Mouse (Mus musculus) intestine, embryonic 14.5 days (tissue): ENCODE data around the gene Echdc3. TPM values are rescaled to one million over a fixed set of nuclear protein-coding genes. Genes with fewer than 3 reads are reported as not detected.

Experiments used
- ATAC-seq: fragments of 200-750 bp; cut with Nextera tagmentation; replicated peaks from 2 replicates; pipeline ENCODE4 v1.8.0; 2017; ENCODE audit warnings: low read depth, moderate number of reproducible peaks, moderate TSS enrichment, moderate library complexity; ENCODE audit not compliant: low FRiP score, low TSS enrichment
- DNase-seq: peaks from one replicate; pipeline ENCODE4 v3.0.0-alpha.2; 2018; ENCODE audit warnings: low spot score
- H3K27ac ChIP-seq: fragments of 300-500 bp; sonication (generic); 2 replicates; pipeline ENCODE4 v1.5.1; 2014; ENCODE audit warnings: low read depth, mild to moderate bottlenecking, control low read depth
- H3K27me3 ChIP-seq: fragments of 300-500 bp; sonication (generic); replicated peaks from 2 replicates; pipeline ENCODE4 v1.6.1; 2014; ENCODE audit warnings: low read length, control low read depth; ENCODE audit not compliant: control insufficient read depth, insufficient read depth
- H3K36me3 ChIP-seq: fragments of 300-500 bp; sonication (generic); 2 replicates; pipeline ENCODE4 v1.6.1; 2014; ENCODE audit warnings: low read length, control low read depth; ENCODE audit not compliant: control insufficient read depth, insufficient read depth
- H3K4me1 ChIP-seq: fragments of 300-500 bp; sonication (generic); replicated peaks from 2 replicates; pipeline ENCODE4 v1.6.1; 2014; ENCODE audit warnings: low read length, control low read depth, mixed read lengths; ENCODE audit not compliant: control insufficient read depth, insufficient read depth
- H3K4me2 ChIP-seq: fragments of 300-500 bp; sonication (generic); 2 replicates; pipeline ENCODE4 v1.6.1; 2014; ENCODE audit warnings: low read length
- H3K4me3 ChIP-seq: fragments of 300-500 bp; sonication (generic); 2 replicates; pipeline ENCODE4 v1.5.1; 2014; ENCODE audit warnings: low read depth, low read length, control low read depth, mixed read lengths
- H3K9ac ChIP-seq: fragments of 300-500 bp; sonication (generic); 2 replicates; pipeline ENCODE4 v1.6.1; 2014; ENCODE audit warnings: mild to moderate bottlenecking, low read length
- H3K9me3 ChIP-seq: fragments of 300-500 bp; sonication (generic); 2 replicates; pipeline ENCODE4 v1.6.1; 2016; ENCODE audit warnings: low read length, control low read depth; ENCODE audit not compliant: control insufficient read depth
- WGBS: fragments of 180-500 bp; shearing (Covaris S2); extraction: QIAGEN DNeasy Blood & Tissue Kit; methylation state at CpG from one replicate; pipeline ENCODE4 v1.1.7; 2014; 5-methylcytosine and 5-hydroxymethylcytosine counted together
- polyA plus RNA-seq: library from polyadenylated mRNA; unstranded; fragments of >200 nt; fragmentation: Nextera tagmentation; extraction: Ambion mirVana; gene quantifications from 2 replicates; pipeline ENCODE4 v1.2.1, GENCODE M21; 2014

Gene Echdc3
- polyA plus RNA-seq, 1 experiment from 2014 or later, result 11.3 TPM

DNA sequence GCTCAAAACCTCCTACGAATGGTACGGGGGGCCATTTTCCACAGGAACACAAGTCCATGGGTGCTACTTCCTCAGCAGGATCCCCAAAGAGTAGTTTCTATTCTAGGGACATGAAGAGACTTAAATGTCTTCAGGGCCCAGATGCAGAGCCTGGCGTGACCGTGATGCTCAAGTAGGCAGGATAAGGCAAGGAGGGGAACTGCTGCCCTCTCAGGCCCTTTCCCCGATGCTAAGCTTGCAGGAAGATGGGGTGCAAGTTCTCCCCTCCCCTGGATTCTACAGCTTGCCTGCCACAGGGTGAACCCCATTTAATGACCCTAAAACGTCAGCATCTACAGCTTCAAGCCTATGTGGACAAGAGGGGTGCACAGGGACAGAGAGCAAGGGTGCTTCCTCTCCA is 22.8 kb downstream of the Echdc3 start:
- no peaks in the 10 kb centered on the region for H3K9me3 ChIP-seq
- peaks cover 8% of the 10 kb centered on the region; the same call in 1 of the 2 replicates for H3K4me1 ChIP-seq
- no peak overlapping the region for H3K27ac ChIP-seq
- no peak for ATAC-seq
- no peaks in the 10 kb centered on the region for H3K27me3 ChIP-seq
- no peak for DNase-seq
- no peak overlapping the region for H3K9ac ChIP-seq
- no peak overlapping the region for H3K4me2 ChIP-seq
- no peaks in the 10 kb centered on the region for H3K36me3 ChIP-seq
- WGBS, result 88% methylated on average over 6 of the region's 6 CpGs
- H3K4me3 ChIP-seq, result no peak overlapping the region

DNA sequence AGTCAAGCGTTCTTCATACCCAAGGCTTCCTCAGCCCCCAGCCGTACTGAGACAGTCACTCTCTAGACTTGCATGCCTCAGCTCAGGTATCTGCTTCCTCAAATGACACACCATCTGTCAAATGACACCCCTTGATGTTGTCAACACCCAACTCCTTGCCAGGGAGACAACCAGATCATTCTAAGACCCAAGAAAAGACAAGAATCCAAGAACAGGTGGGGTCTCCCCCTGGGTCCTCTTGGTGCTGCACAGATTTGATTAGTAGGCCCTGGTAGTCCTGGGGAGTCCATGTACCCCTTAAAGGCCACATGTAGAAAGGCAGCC is 23.2 kb downstream of the Echdc3 start:
- Histone ChIP-seq H3K9me3 (0 out of 2 replicates have a peak, but pooled peaks cover 2% of the 10 kb centered on the region), H3K4me3 (no peak overlapping the region), H3K27ac (no peak overlapping the region), H3K27me3 (no peaks in the 10 kb centered on the region), H3K9ac (no peak overlapping the region), H3K4me1 (peaks cover 8% of the 10 kb centered on the region; the same call in 1 of the 2 replicates), H3K4me2 (no peak overlapping the region), H3K36me3 (no peaks in the 10 kb centered on the region)
- ATAC-seq, result no peak
- 89% methylated on average over 2 of the region's 2 CpGs for WGBS
- DNase-seq, result no peak

DNA sequence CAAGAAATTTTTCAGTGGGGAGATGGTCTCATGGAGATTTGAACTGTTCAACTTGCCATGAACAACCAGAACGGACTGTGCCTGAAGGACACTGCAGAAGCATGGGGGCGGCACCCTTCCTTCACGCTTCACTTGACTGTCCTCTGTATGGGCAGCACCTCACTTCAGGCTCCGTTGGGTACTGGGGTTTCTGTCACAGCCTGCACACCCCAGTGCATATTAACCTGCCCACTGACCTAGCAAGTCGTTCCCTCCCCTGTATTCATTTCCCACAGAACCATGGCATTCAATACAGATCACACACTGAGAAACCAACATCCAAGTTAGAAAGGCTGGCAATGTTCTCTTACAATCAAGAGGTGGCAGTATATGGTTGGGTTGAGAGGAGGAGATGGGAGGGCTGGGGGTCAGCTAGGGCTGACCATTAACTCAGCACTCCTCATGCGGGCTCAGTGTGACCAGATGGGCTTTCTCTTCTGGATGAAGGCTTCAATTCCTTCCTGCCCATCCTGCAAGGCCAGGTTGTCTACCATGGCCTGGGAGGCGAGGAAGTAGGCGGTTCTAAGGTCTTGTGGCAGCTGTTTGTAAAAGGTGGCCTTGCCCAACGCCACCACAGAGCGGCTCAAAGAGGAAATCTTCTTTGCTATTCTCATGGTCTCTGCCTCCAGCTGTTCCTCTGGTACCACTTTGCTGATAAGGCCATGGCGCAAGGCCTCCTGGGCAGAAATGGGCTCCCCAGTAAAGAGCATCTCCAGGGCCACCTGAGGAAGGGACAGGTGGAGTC is 23.8 kb downstream of the Echdc3 start:
- H3K4me2 ChIP-seq, result no peak overlapping the region
- no peaks in the 10 kb centered on the region for H3K36me3 ChIP-seq
- no peaks in the 10 kb centered on the region for H3K27me3 ChIP-seq
- H3K27ac ChIP-seq, result no peak overlapping the region
- no peak overlapping the region for H3K9ac ChIP-seq
- DNase-seq, result no peak
- 82% methylated on average over 11 of the region's 11 CpGs for WGBS
- no peak overlapping the region for H3K4me3 ChIP-seq
- no peak for ATAC-seq
- peaks cover 8% of the 10 kb centered on the region; the same call in 1 of the 2 replicates for H3K4me1 ChIP-seq
- 0 out of 2 replicates have a peak, but pooled peaks cover 4% of the 10 kb centered on the region for H3K9me3 ChIP-seq

DNA sequence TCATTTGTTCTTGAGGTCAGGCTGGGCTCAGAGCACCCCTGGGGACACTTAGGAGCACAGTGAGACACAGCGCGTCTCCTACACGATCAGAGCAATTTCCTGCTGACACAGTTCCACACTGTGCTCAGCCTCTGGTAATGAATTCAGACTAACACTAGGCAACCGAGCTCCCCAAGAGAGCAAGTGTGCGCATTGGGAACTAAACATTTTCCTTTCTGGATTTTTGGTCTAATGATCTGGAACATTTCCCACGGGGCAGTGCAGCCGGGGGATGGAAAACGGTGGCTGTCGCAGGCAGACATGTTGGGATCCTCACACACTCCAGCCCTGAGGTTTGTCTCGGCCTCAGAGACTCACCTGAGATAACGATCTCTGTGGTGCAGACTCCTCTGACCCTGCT is 25.4 kb downstream of the Echdc3 start:
- Histone ChIP-seq H3K4me3 (no peak overlapping the region), H3K36me3 (no peaks in the 10 kb centered on the region), H3K27ac (no peak overlapping the region), H3K27me3 (no peaks in the 10 kb centered on the region), H3K9ac (no peak overlapping the region), H3K9me3 (0 out of 2 replicates have a peak, but pooled peaks cover 4% of the 10 kb centered on the region), H3K4me2 (no peak overlapping the region), H3K4me1 (no peaks in the 10 kb centered on the region)
- WGBS, result 69% methylated on average over 11 of the region's 11 CpGs
- ATAC-seq (no peak), DNase-seq (no peak)

DNA sequence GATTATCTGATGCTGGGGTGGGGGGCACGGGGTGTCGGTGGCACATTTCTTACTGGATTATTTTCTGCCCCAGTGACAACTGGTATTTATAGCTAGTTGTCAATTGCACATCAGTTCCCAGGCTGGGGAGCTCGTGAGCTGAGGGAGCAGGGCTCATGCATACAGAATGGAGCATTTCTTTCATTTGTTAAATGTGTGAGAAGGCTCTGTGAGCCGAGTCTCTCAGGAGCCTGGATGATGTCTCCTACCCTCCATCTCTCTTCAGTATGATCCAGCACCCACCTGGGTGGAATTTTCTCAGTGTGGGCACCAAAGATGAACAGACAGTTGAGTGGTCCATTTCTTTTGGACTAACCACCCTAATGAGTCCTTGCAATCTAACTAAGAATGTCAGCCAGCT is 25.9 kb downstream of the Echdc3 start:
- H3K4me2 ChIP-seq, result no peak overlapping the region
- H3K9ac ChIP-seq, result no peak overlapping the region
- no peak overlapping the region for H3K4me3 ChIP-seq
- WGBS, result 56% methylated on average over 4 of the region's 4 CpGs
- no peak overlapping the region for H3K27ac ChIP-seq
- H3K36me3 ChIP-seq, result no peaks in the 10 kb centered on the region
- H3K9me3 ChIP-seq, result 0 out of 2 replicates have a peak, but pooled peaks cover 4% of the 10 kb centered on the region
- H3K4me1 ChIP-seq, result no peaks in the 10 kb centered on the region
- no peaks in the 10 kb centered on the region for H3K27me3 ChIP-seq
- no peak for ATAC-seq
- DNase-seq, result no peak

DNA sequence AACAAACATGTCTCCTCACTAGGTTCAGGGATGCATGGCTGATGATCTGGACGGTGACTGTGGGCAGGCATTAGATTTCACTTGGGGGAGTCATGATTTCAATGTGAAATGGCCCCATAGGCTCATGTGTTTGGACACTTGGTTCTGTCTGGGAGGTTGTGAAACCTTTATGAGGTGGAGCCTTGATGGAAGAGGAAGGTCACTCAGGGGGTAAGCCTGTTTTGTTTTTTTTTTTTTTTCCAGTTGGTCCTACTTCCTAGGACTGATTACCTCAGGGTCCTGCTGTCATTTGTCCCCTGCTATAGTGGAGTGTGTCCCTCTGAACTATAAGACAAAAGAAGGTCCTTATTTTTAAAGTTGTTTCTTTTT is 33.1 kb downstream of the Echdc3 start:
- H3K4me1 ChIP-seq, result no peaks in the 10 kb centered on the region
- no peak overlapping the region for H3K4me2 ChIP-seq
- WGBS, result 81% methylated on average over 1 of the region's 1 CpGs
- no peak overlapping the region for H3K4me3 ChIP-seq
- H3K36me3 ChIP-seq, result no peaks in the 10 kb centered on the region
- no peak overlapping the region for H3K9ac ChIP-seq
- ATAC-seq (no peak), DNase-seq (no peak)
- H3K9me3 ChIP-seq, result 0 out of 2 replicates have a peak, but pooled peaks cover 3% of the 10 kb centered on the region
- H3K27ac ChIP-seq, result no peak overlapping the region
- no peaks in the 10 kb centered on the region for H3K27me3 ChIP-seq

DNA sequence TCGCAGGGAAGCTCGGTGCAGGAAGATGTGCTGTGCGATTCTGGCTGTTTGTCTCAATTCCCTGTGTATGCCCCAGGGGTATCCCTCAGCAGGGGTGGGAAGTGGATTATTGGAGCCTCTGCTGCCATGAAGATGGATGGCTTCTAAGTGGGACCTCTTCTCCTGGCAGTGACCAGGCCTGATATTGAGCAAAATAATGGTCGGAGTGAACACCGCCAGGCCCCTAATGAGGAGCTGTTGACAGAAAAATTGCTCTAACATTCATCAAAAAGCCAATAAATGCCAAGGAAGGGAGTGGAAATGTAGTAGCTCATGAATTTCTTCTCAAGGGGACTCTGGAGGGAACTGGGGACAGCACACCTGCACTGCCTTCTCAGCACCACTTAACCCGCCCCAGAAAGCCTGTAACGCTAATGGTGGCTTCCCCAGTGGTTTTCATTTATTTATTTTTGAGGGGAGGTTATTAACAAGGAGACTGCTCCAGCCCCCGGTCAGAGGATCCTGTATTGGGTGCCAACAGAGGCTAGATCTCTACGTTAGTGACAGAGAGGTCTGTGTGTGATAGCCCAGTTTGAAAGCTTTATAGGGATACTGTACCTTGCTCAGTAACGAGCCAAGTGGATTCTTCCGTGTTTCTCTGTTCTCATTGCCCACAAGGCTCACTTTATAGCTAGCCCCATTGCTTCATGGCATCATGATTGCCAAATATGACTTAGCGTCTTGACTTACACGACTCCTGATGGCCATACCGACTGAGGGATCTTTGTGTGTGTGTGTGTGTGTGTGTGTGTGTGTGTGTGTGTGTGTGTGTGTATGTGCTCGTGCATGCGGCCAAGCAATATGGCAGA is 33.7 kb downstream of the Echdc3 start:
- H3K27me3 ChIP-seq, result no peaks in the 10 kb centered on the region
- H3K4me2 ChIP-seq, result no peak overlapping the region
- ATAC-seq (no peak), DNase-seq (no peak)
- no peak overlapping the region for H3K4me3 ChIP-seq
- no peaks in the 10 kb centered on the region for H3K4me1 ChIP-seq
- H3K9ac ChIP-seq, result no peak overlapping the region
- whole genome bisulfite sequencing, result 67% methylated on average over 16 of the region's 16 CpGs
- H3K36me3 ChIP-seq, result no peaks in the 10 kb centered on the region
- H3K27ac ChIP-seq, result no peak overlapping the region
- no peaks in the 10 kb centered on the region for H3K9me3 ChIP-seq

DNA sequence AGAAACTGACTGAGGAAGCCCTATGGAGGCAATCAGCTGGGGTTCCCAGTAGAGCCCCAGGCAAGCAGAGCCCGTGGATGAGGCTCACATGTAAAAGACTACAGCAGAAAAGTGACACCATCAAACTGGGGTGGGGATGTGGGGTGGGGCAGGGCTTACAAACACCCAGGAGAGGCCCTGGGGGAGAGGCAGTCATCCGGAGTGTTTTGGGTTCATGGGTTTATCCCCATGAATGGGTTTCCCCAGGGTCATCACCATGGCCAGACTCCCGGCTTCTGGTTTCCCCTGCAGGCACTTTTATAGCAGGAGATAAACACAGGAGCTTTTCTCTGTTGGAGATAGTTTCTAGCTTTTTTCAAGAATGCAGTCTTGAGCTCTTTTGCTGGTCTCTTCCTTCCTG is 39.8 kb downstream of the Echdc3 start:
- no peak for ATAC-seq
- H3K27ac ChIP-seq, result no peak overlapping the region
- no peaks in the 10 kb centered on the region; the same call in 1 of the 2 replicates for H3K4me1 ChIP-seq
- no peak overlapping the region for H3K4me2 ChIP-seq
- no peaks in the 10 kb centered on the region for H3K36me3 ChIP-seq
- no peak overlapping the region for H3K9ac ChIP-seq
- no peaks in the 10 kb centered on the region for H3K27me3 ChIP-seq
- DNase-seq, result no peak
- no peak overlapping the region for H3K4me3 ChIP-seq
- 31% methylated on average over 3 of the region's 3 CpGs for WGBS
- H3K9me3 ChIP-seq, result no peaks in the 10 kb centered on the region
